Mouse (Mus musculus) kidney, adult 11 months (tissue): ENCODE results near the gene Prpf18.

Source experiments
- DNase-seq: peaks from one replicate; pipeline ENCODE4 v3.0.0; 2022

The Prpf18 gene

GRCm38 (mm10) chr2:4573386-4573785, 78.5 kb downstream of the Prpf18 start:
- DNase-seq = no peak

- no peak for DNase-seq
Measured at GRCm38 (mm10) chr2:4572498-4573263, 79.2 kb downstream of the Prpf18 start.
